Mouse (Mus musculus) testis, adult 2 months (tissue): ENCODE results near the gene Gm17720.

Source experiments
- CTCF ChIP-seq: fragments of 200-500 bp; IDR thresholded peaks from 2 replicates; pipeline ENCODE4 v1.5.1; 2012; ENCODE audit warnings: low read depth, mild to moderate bottlenecking, inconsistent platforms, low read length, moderate library complexity; ENCODE audit not compliant: control insufficient read depth, insufficient read depth, insufficient replicate concordance
- POLR2A ChIP-seq: fragments of 200-500 bp; IDR thresholded peaks from 2 replicates; pipeline ENCODE4 v1.6.1; 2012; ENCODE audit warnings: low read depth, mild to moderate bottlenecking, inconsistent platforms, low read length, moderate library complexity; ENCODE audit not compliant: control insufficient read depth

DNA sequence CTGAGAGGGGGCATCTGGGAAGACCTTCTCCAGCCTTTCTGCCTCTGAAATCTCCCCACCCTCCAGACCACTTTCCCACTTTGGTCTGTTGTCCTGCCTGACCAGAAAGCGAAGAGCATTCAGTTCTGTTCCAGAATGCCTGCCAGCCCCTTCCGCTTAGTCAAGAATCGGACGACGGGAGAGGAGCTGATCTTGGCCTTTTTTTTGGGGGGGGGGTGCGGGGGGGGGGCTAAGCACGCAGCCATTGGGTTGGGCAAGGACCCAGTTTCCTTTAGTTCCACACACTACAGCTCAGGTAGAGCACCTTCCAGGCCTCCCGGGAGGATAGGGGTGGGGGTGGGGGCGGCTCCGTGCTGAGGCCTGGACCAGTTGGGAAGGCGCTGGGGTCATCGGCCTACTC, 1.6 kb downstream of the Gm17720 start, which contains the start of gene Gm21964:
- TF ChIP-seq CTCF (no peak), POLR2A (no peak)
